8 mouse cellular contexts compared by ENCODE assay signal in the genomic region with DNA sequence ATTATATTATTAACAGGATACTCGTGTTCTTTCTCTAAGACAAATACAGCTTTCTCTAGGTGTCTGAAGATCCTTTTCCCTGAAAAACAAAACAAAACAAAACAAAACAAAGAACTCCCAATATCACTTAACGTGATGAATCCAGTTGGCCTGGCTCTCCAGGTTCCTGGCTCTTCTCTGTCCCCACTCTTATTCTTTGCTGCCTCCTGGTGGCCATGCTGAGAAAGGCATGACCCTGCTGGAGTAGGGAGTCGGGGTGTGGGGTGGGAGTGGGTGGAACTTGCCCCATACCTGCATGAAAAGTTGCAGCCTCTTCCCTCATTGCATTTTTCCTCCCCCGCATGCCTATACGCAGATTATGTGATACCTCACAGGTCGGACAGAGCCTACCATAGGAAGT. TPM values are rescaled to one million over a fixed set of nuclear protein-coding genes. Genes with fewer than 3 reads are reported as not detected.
DNase-seq lines count a peak whose midpoint lies in the region; ATAC-seq and TF ChIP-seq lines count a peak whose summit lies in the region.
"Had no signal": no experiment of that assay in that cellular context is flagged by ENCODE, and none has a peak within 500 bp of the region (broad histone marks: within the 10 kb centered on the region; RNA-seq: fewer than 3 reads in every experiment).

No protein-coding gene starts in this region.

- H3K27ac ChIP-seq in forebrain, embryonic 14.5 days (ENCODE audit: low read depth, low read length) = no peak overlapping the region
- no peak overlapping the region for H3K27ac ChIP-seq in layer of hippocampus, adult 2 months
- no peak overlapping the region for H3K27ac ChIP-seq in small intestine, adult 2 months (ENCODE audit: insufficient read depth, low read depth, low read length)
- H3K27ac ChIP-seq: macrophage had no signal

- WGBS in forebrain, embryonic 14.5 days = 12% methylated on average over 6 of the region's 6 CpGs
- 9% methylated on average over 6 of the region's 6 CpGs for WGBS in small intestine, adult 2 months

- peak; percentile 66 for DNase-seq in Muller cell, postnatal 12 days (ENCODE audit: inconsistent ontology term)
- peak; percentile 56 for DNase-seq in c-Kit-negative CD71-positive TER-119-positive erythroid progenitor cells, embryonic 14.5 days (ENCODE audit: low read depth, low spot score)
- peak; percentile 78 for DNase-seq in forebrain, embryonic 14.5 days (ENCODE audit: low spot score)
- DNase-seq in heart, postnatal 25 days (ENCODE audit: low spot score) = peak; percentile 44
- peak; percentile 60 to 84 for DNase-seq in layer of hippocampus, adult 2 months (ENCODE audit: low spot score in 2 of 2)

- intact Hi-C loops in heart, postnatal 25 days (cut with DNase I) = loop anchor here (2.0 kb wide), 2 partner anchors 40 to 50 kb away; no protein-coding TSS in a partner anchor

- no peak overlapping the region for H3K4me2 ChIP-seq in forebrain, embryonic 14.5 days (ENCODE audit: low read length)

- H3K27me3 ChIP-seq in forebrain, embryonic 14.5 days (replicated peaks; ENCODE audit: control insufficient read depth, insufficient read depth, low read length) = no peaks in the 10 kb centered on the region
- H3K27me3 ChIP-seq in small intestine, adult 2 months (ENCODE audit: control insufficient read depth, insufficient read depth, low read length) = no peaks in the 10 kb centered on the region

- no peak overlapping the region for H3K4me3 ChIP-seq in forebrain, embryonic 14.5 days (ENCODE audit: low read depth, low read length)
- H3K4me3 ChIP-seq in layer of hippocampus, adult 2 months = no peak overlapping the region
- H3K4me3 ChIP-seq in small intestine, adult 2 months (ENCODE audit: low read depth, low read length) = no peak overlapping the region

- no peaks in the 10 kb centered on the region for H3K36me3 ChIP-seq in forebrain, embryonic 14.5 days (ENCODE audit: control insufficient read depth, insufficient read depth, low read length)
- no peaks in the 10 kb centered on the region for H3K36me3 ChIP-seq in small intestine, adult 2 months (ENCODE audit: control insufficient read depth, insufficient read depth, low read length)

- TF ChIP-seq POLR2A in small intestine, adult 2 months (IDR thresholded peaks at IDR 0.05; ENCODE audit: low read depth, low read length) = no peak

- no peaks in the 10 kb centered on the region for H3K4me1 ChIP-seq in forebrain, embryonic 14.5 days (ENCODE audit: control insufficient read depth, insufficient read depth, low read length)
- peaks cover 6% of the 10 kb centered on the region for H3K4me1 ChIP-seq in small intestine, adult 2 months (ENCODE audit: control insufficient read depth, insufficient read depth, insufficient read length, low read length)

- H3K9me3 ChIP-seq in forebrain, embryonic 14.5 days (replicated peaks; ENCODE audit: control insufficient read depth, low read length) = no peaks in the 10 kb centered on the region

- ATAC-seq in forebrain, embryonic 14.5 days = peak; percentile 57; the same call in 1 of the 2 replicates
- peak; percentile 78 for ATAC-seq in megakaryocyte, adult 5-6 weeks (ENCODE audit: poor library complexity, severe bottlenecking)

- peak; percentile 89 for TF ChIP-seq CTCF in layer of hippocampus, adult 2 months (conservative IDR thresholded peaks at IDR 0.05)
- TF ChIP-seq CTCF in small intestine, adult 2 months (IDR thresholded peaks at IDR 0.05; ENCODE audit: extremely low read depth, insufficient read length, insufficient replicate concordance, low read depth, low read length) = peak; percentile 88; the same call in 1 of the 2 replicates

- no peak overlapping the region for H3K9ac ChIP-seq in forebrain, embryonic 14.5 days (ENCODE audit: low read length)

RNA-seq across cellular contexts. Expression of gene Gm29776, which starts 2.7 kb away (rescaled TPM):
- 0.14 and 0.15 TPM in 2 replicates for polyA plus RNA-seq in forebrain, embryonic 14.5 days (2014; fragmentation: Nextera tagmentation; extraction: Ambion mirVana)
- not detected for total RNA-seq in heart, postnatal 25 days (2021)
- total RNA-seq in layer of hippocampus, adult 2 months (2021) = not detected
- 0.25 and 0.46 TPM in 2 replicates for total RNA-seq in megakaryocyte, adult 5-6 weeks (2015)
- total RNA-seq in megakaryocyte, adult 5-6 weeks (2017) = not detected in 2 replicates
- polyA plus RNA-seq in small intestine, adult 2 months (2012; rRNA removed) = not detected in 2 replicates
- polyA plus RNA-seq: macrophage had no signal

RNA-seq across cellular contexts. Expression of gene Cebpe, which starts 10.7 kb away (rescaled TPM):
- not detected in 2 replicates for polyA plus RNA-seq in forebrain, embryonic 14.5 days (2014; fragmentation: Nextera tagmentation; extraction: Ambion mirVana)
- total RNA-seq in heart, postnatal 25 days (2021) = not detected
- not detected for total RNA-seq in layer of hippocampus, adult 2 months (2021)
- total RNA-seq in megakaryocyte, adult 5-6 weeks (2015) = 24.4 and 26.0 TPM in 2 replicates
- 41.9 and 52.8 TPM in 2 replicates for total RNA-seq in megakaryocyte, adult 5-6 weeks (2017)
- 4.2 and 4.4 TPM in 2 replicates for polyA plus RNA-seq in small intestine, adult 2 months (2012; rRNA removed)

RNA-seq across cellular contexts. Expression of gene Acin1, which starts 14.6 kb away (rescaled TPM):
- polyA plus RNA-seq in forebrain, embryonic 14.5 days (2014; fragmentation: Nextera tagmentation; extraction: Ambion mirVana) = 121 and 140 TPM in 2 replicates
- 10 to 100 TPM; 78.7 to 80.9 TPM for total RNA-seq in heart, postnatal 25 days (2021)
- 100 to 1,000 TPM; 223 to 242 TPM for total RNA-seq in layer of hippocampus, adult 2 months (2021)
- 99.7 and 131 TPM in 2 replicates for total RNA-seq in megakaryocyte, adult 5-6 weeks (2015)
- total RNA-seq in megakaryocyte, adult 5-6 weeks (2017) = 173 and 223 TPM in 2 replicates
- polyA plus RNA-seq in small intestine, adult 2 months (2012; rRNA removed) = 32.5 and 76.4 TPM in 2 replicates

RNA-seq across cellular contexts. Expression of gene 1700123O20Rik, which starts 15.3 kb away (rescaled TPM):
- 89.3 and 91.5 TPM in 2 replicates for polyA plus RNA-seq in forebrain, embryonic 14.5 days (2014; fragmentation: Nextera tagmentation; extraction: Ambion mirVana)
- total RNA-seq in heart, postnatal 25 days (2021) = 10 to 100 TPM; 15.5 to 16.0 TPM
- total RNA-seq in layer of hippocampus, adult 2 months (2021) = 10 to 100 TPM; 20.8 to 22.1 TPM
- total RNA-seq in megakaryocyte, adult 5-6 weeks (2015) = 57.9 and 59.1 TPM in 2 replicates
- 34.3 and 34.8 TPM in 2 replicates for total RNA-seq in megakaryocyte, adult 5-6 weeks (2017)
- 21.9 and 47.4 TPM in 2 replicates for polyA plus RNA-seq in small intestine, adult 2 months (2012; rRNA removed)

Comparison
In these comparisons a context has a peak if more than half of its experiments do, and no peak if none do; other contexts are left out.
1. RNA of gene Cebpe, which starts 10.7 kb away (total RNA-seq): 24.4 to 52.8 TPM in megakaryocyte, adult 5-6 weeks; not detected in heart, postnatal 25 days and not detected in layer of hippocampus, adult 2 months; every median in the first group is over 10 times any median in the second.
2. Peak in every context shown above with its lines, with median percentiles within 50 percentile points of each other: DNase-seq.